Mouse (Mus musculus): ENCODE data around the gene Hdc. TPM values are rescaled to one million over a fixed set of nuclear protein-coding genes. Genes with fewer than 3 reads are reported as not detected.
"Not testable (repeated sequence)": the region's sequence is repeated elsewhere in the genome, so short reads cannot be mapped to it uniquely, and the experiment has no call there.

Gene Hdc
- polyA plus RNA-seq, 1 experiment from 2014 or later = 1.1 TPM

DNA sequence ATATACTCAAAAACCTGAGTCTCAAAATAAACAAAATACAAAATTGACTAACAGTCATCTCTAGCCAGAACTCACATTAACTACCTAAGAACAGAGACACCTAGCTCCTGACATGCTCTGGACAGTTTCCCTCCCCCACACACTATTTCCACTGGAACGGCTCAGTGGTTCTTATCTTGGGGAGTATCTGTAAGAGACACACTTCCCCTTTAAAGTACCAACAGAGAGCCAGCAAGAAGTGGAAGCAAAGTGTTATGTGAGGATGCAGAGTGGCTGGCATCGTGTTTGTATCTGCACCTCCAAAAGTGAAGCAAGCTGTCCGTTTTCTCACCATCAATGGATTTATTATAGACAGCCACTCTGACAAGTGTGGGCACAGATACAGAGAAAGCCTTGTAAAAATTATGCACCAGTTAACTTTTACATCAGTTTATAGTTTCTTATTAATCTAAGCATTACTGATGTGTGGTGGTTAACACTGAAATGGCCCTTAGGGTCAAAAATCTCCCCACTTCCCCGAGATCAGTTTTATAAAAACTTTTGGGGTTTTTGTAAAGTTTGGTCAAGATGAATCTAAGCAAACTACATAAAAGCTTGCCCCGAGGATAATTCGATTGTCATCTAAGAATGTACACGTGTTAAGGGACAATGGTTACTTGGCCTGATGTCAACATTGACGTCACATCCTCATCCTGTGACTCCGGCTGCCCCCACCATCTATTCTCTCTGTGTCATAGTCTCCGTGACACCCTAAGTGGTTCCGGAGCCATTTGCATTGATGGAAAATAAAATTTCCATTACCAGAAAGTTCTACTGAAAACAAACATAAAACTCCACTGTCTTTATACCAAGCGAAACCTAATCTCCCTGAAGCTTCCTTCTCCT is 17.1 kb upstream of the Hdc start:
- Histone ChIP-seq H3K9ac (replicated peaks; ENCODE audit: low read depth, low read length) (no peak overlapping the region), H3K27me3 (replicated peaks; ENCODE audit: control insufficient read depth, insufficient read depth, low read length) (no peaks in the 10 kb centered on the region), H3K36me3 (ENCODE audit: control insufficient read depth, insufficient read depth) (peaks cover 15% of the 10 kb centered on the region), H3K4me1 (replicated peaks; ENCODE audit: control insufficient read depth, insufficient read depth, low read length) (no peaks in the 10 kb centered on the region), H3K9me3 (ENCODE audit: control insufficient read depth, low read length) (no peaks in the 10 kb centered on the region), H3K27ac (ENCODE audit: low read length) (no peak overlapping the region), H3K4me2 (ENCODE audit: low read length) (no peak overlapping the region), H3K4me3 (replicated peaks; ENCODE audit: low read length) (no peak overlapping the region)
- no peak for ATAC-seq
- 80% methylated on average over 12 of the region's 12 CpGs for WGBS

DNA sequence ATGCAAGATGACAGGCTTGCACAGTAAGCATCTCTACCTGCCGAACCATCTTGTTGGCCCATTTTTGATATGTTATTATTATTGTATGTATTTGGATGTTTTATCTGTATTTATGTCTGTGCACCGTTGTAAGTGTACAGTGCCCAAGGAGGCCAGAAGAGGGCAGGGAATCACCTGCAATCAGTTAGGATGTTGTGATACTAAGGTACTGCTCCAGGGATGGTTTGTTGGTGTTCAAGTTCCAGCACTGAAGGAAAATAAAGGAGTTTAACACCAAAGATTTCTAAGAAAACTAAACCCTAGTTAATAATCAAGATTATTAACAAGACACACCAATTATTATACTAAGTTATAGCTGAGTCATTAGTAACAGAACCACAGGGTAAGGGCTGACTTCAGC is 14.1 kb upstream of the Hdc start:
- no peak overlapping the region for H3K4me3 ChIP-seq (replicated peaks; ENCODE audit: low read length)
- no peaks in the 10 kb centered on the region for H3K27me3 ChIP-seq (replicated peaks; ENCODE audit: control insufficient read depth, insufficient read depth, low read length)
- H3K9ac ChIP-seq (replicated peaks; ENCODE audit: low read depth, low read length) = no peak overlapping the region
- peaks cover 4% of the 10 kb centered on the region for H3K36me3 ChIP-seq (ENCODE audit: control insufficient read depth, insufficient read depth)
- no peaks in the 10 kb centered on the region for H3K4me1 ChIP-seq (replicated peaks; ENCODE audit: control insufficient read depth, insufficient read depth, low read length)
- no peaks in the 10 kb centered on the region for H3K9me3 ChIP-seq (ENCODE audit: control insufficient read depth, low read length)
- no peak for ATAC-seq
- WGBS = 84% methylated on average over 2 of the region's 2 CpGs
- no peak overlapping the region for H3K27ac ChIP-seq (ENCODE audit: low read length)
- no peak overlapping the region for H3K4me2 ChIP-seq (ENCODE audit: low read length)

DNA sequence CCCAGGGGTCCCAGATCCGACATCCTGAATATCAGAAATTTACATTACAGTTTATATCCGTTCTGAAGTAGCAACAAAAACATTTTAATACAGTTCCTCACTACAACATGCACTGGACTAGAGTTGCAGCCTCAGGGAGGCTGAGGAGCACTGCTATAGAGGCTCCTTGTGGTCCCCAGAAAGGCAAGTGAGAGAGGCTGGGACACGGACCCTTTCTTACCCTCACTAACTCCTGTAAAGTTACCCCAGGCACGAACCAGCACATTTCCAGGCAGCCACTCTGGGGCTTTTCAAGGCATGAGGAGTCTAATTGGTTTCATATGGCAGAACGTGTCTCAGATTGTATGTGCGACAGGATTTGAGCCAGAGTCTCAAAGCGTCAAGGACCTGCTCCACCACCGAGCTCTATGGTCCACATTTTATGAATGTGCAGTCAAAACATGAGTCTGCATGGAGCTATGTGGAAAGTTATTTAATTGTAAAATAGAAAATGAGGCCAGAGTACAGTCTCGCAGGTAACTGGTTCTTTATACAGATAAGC is 9.4 kb upstream of the Hdc start:
- Histone ChIP-seq H3K9ac (replicated peaks; ENCODE audit: low read depth, low read length) (no peak overlapping the region), H3K27me3 (replicated peaks; ENCODE audit: control insufficient read depth, insufficient read depth, low read length) (no peaks in the 10 kb centered on the region), H3K4me3 (replicated peaks; ENCODE audit: low read length) (no peak overlapping the region), H3K4me2 (ENCODE audit: low read length) (no peak overlapping the region), H3K9me3 (ENCODE audit: control insufficient read depth, low read length) (no peaks in the 10 kb centered on the region), H3K27ac (ENCODE audit: low read length) (no peak overlapping the region), H3K36me3 (ENCODE audit: control insufficient read depth, insufficient read depth) (no peaks in the 10 kb centered on the region; the same call in 1 of the 2 replicates), H3K4me1 (replicated peaks; ENCODE audit: control insufficient read depth, insufficient read depth, low read length) (no peaks in the 10 kb centered on the region)
- no peak for ATAC-seq
- 89% methylated on average over 9 of the region's 9 CpGs for WGBS

DNA sequence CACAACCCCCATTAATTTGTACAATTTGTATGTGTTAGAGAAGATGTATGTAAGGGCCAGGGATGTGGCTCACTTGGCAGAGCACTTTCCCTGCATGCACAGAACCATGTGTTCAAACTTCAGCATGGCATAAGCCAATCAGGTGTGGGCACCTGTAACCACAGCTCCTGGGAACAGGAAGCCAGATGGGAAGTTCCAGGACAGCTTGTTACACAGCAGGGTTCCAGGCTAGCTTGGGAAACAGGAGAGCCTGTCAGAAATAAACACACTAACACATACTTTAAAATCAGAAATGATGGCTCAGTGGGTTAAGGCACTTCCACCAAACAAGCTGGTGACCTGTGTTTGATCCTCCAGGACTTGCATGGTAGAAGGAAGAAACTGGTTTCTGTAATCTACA is 4.0 kb upstream of the Hdc start:
- H3K4me2 ChIP-seq (ENCODE audit: low read length) = no peak overlapping the region
- H3K4me1 ChIP-seq (replicated peaks; ENCODE audit: control insufficient read depth, insufficient read depth, low read length) = no peaks in the 10 kb centered on the region
- no peak for ATAC-seq
- H3K4me3 ChIP-seq (replicated peaks; ENCODE audit: low read length) = no peak overlapping the region
- H3K27ac ChIP-seq (ENCODE audit: low read length) = no peak overlapping the region
- no peaks in the 10 kb centered on the region for H3K27me3 ChIP-seq (replicated peaks; ENCODE audit: control insufficient read depth, insufficient read depth, low read length)
- H3K36me3 ChIP-seq (ENCODE audit: control insufficient read depth, insufficient read depth) = no peaks in the 10 kb centered on the region
- H3K9ac ChIP-seq (replicated peaks; ENCODE audit: low read depth, low read length) = no peak overlapping the region
- no peaks in the 10 kb centered on the region for H3K9me3 ChIP-seq (ENCODE audit: control insufficient read depth, low read length)

DNA sequence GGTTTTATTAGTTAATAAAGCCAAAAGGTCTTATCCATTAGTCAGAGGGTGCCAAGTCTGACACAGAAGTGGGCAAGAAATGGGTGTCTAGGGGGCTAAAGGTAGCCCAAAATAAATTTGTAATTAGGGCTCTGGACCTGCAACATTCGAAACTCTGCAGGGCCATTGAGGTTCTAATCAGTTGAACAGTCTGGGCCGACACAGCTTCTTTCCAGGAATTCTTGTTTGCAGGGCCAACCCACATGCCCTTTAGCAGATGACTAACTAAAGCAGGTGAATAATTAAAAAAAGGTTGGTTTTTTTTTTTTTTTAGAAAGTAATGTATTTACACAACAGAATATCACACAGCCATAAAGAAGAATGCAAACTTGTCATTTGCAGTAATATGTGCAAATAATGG is 3.4 kb upstream of the Hdc start:
- no peaks in the 10 kb centered on the region for H3K27me3 ChIP-seq (replicated peaks; ENCODE audit: control insufficient read depth, insufficient read depth, low read length)
- H3K9me3 ChIP-seq (ENCODE audit: control insufficient read depth, low read length) = no peaks in the 10 kb centered on the region
- H3K4me3 ChIP-seq (replicated peaks; ENCODE audit: low read length) = no peak overlapping the region
- ATAC-seq = no peak
- H3K4me2 ChIP-seq (ENCODE audit: low read length) = no peak overlapping the region
- 81% methylated on average over 2 of the region's 2 CpGs for WGBS
- no peaks in the 10 kb centered on the region for H3K4me1 ChIP-seq (replicated peaks; ENCODE audit: control insufficient read depth, insufficient read depth, low read length)
- no peak overlapping the region for H3K27ac ChIP-seq (ENCODE audit: low read length)
- H3K9ac ChIP-seq (replicated peaks; ENCODE audit: low read depth, low read length) = no peak overlapping the region
- H3K36me3 ChIP-seq (ENCODE audit: control insufficient read depth, insufficient read depth) = no peaks in the 10 kb centered on the region

DNA sequence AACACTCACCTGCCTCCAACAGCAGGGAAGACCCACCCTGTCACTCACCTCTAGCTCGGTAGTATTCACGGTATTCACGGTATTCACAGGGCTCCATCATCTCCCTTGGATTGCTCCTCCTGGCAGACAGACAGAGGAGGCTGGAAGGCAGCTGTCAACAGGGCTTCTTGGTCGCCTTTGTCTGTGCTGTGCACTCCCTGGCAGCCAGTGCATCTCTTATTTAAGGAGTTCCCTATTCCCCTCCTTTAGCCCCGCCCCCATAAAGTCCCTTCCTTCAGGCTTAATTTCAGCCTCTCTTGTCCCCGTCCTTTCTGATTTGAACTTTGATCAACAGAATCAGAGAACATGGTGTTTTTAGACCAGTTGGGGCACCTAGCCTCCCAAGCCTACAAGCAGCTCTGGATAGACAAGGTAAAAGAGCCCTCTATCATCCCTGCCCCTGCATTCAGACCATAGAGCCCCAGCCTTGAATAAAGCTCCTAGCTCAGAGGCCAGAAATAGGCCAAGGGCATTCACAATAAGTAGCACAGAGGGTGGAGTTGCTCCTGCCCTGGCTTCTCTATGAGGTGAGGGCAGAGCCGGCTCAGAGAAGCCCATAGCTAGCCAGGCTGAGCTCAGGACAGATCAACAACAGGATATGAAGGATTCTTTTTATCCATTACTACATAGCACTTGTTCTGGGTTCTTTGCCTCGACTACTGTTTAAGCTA is 474 bp downstream of the Hdc start:
- 18% methylated on average over 8 of the region's 8 CpGs for WGBS
- Histone ChIP-seq H3K4me1 (replicated peaks; ENCODE audit: control insufficient read depth, insufficient read depth, low read length) (no peaks in the 10 kb centered on the region), H3K4me2 (ENCODE audit: low read length) (no peak overlapping the region), H3K9ac (replicated peaks; ENCODE audit: low read depth, low read length) (no peak overlapping the region), H3K4me3 (replicated peaks; ENCODE audit: low read length) (no peak overlapping the region), H3K27ac (ENCODE audit: low read length) (no peak overlapping the region), H3K9me3 (ENCODE audit: control insufficient read depth, low read length) (no peaks in the 10 kb centered on the region), H3K36me3 (ENCODE audit: control insufficient read depth, insufficient read depth) (no peaks in the 10 kb centered on the region), H3K27me3 (replicated peaks; ENCODE audit: control insufficient read depth, insufficient read depth, low read length) (no peaks in the 10 kb centered on the region)
- ATAC-seq = peak; percentile 33; the same call in 1 of the 2 replicates

DNA sequence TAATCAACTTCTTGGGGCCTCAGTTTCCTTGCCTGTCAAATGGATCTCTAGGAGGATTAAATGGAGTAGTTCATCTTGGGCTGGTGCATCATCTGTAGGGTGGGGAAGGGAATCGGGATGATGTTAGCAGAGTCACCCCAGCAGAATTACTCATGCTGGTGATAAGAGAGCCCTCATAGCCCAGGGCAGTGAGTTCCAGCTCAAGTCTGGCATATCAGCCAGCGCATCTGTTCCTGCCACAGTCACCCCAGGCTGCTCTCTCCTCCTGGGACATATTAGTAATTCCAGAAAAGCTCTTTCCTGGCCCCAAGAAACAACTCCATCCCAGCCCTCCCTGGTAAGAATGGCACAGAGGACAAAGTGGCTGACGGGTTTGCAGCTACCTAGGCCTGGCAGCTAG is 3.7 kb downstream of the Hdc start:
- WGBS = 93% methylated on average over 3 of the region's 3 CpGs

DNA sequence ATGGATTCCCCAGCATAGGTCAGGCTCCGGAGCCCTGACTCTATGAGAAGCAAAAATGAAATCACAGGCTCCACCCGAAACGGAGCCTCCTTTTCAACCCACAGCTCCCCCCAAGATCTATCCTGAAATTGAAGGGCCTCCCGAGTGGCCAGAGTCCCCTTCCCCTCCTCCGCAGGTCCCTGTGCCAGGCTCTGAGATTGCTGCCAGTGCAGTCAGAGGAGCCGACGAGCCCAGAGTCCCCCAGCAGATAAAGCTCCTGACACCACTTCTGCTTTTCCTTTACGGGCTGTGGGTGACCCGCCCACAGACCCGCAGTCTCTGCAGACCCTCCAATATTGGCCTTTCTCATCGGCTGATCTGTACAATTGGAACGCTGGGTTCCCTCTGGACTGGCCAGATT is 9.5 kb downstream of the Hdc start:
- H3K36me3 ChIP-seq (ENCODE audit: control insufficient read depth, insufficient read depth); H3K27me3 ChIP-seq (replicated peaks; ENCODE audit: control insufficient read depth, insufficient read depth, low read length); H3K4me3 ChIP-seq (replicated peaks; ENCODE audit: low read length); ATAC-seq; H3K4me2 ChIP-seq (ENCODE audit: low read length); H3K9ac ChIP-seq (replicated peaks; ENCODE audit: low read depth, low read length); H3K4me1 ChIP-seq (replicated peaks; ENCODE audit: control insufficient read depth, insufficient read depth, low read length); H3K27ac ChIP-seq (ENCODE audit: low read length); H3K9me3 ChIP-seq (ENCODE audit: control insufficient read depth, low read length): not testable (repeated sequence)
- WGBS = 78% methylated on average over 12 of the region's 12 CpGs

More for the DNA sequence above, 3.7 kb downstream of the Hdc start:
- H3K27me3 ChIP-seq (replicated peaks; ENCODE audit: control insufficient read depth, insufficient read depth, low read length) = no peaks in the 10 kb centered on the region
- H3K9me3 ChIP-seq (ENCODE audit: control insufficient read depth, low read length) = no peaks in the 10 kb centered on the region
- no peak for ATAC-seq
- no peak overlapping the region for H3K9ac ChIP-seq (replicated peaks; ENCODE audit: low read depth, low read length)
- no peaks in the 10 kb centered on the region for H3K36me3 ChIP-seq (ENCODE audit: control insufficient read depth, insufficient read depth)
- H3K4me1 ChIP-seq (replicated peaks; ENCODE audit: control insufficient read depth, insufficient read depth, low read length) = no peaks in the 10 kb centered on the region
- no peak overlapping the region for H3K27ac ChIP-seq (ENCODE audit: low read length)
- H3K4me3 ChIP-seq (replicated peaks; ENCODE audit: low read length) = no peak overlapping the region
- no peak overlapping the region for H3K4me2 ChIP-seq (ENCODE audit: low read length)

DNA sequence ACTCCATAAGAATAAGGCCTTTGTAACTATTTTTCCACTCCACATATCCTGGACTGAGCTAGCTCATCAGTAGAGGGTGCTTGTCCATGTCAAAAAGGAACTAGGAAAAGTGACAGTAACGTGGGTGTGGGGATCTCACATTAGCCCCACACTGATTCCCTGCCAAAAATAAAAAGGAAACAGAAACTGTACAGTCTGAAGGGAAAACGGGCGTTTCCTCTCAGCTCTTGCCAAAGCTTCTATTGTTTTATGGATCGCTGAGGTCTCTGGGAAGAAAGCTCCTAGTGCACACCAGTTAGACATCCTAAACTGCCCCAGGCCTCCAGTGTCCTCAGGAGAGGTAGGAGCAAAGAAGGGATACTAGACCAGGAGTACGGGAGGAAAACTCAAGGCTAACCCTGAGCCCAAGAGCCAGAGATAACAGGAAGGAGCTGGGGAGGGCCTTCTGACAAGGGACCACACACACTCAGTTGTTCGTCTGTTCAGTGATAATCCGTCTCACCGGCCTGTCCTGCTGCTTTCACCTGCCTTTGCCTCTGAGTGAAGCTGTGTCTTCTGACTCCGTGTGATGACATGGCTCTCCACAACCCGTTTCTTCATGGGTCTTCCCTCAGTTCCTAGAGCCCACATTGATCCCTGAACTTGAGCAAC is 11.4 kb downstream of the Hdc start:
- Histone ChIP-seq H3K9ac (replicated peaks; ENCODE audit: low read depth, low read length) (no peak overlapping the region), H3K9me3 (ENCODE audit: control insufficient read depth, low read length) (no peaks in the 10 kb centered on the region), H3K4me2 (ENCODE audit: low read length) (no peak overlapping the region), H3K27ac (ENCODE audit: low read length) (no peak overlapping the region), H3K36me3 (ENCODE audit: control insufficient read depth, insufficient read depth) (no peaks in the 10 kb centered on the region), H3K4me3 (replicated peaks; ENCODE audit: low read length) (no peak overlapping the region), H3K4me1 (replicated peaks; ENCODE audit: control insufficient read depth, insufficient read depth, low read length) (no peaks in the 10 kb centered on the region), H3K27me3 (replicated peaks; ENCODE audit: control insufficient read depth, insufficient read depth, low read length) (no peaks in the 10 kb centered on the region)
- ATAC-seq = no peak
- 67% methylated on average over 10 of the region's 10 CpGs for whole genome bisulfite sequencing
